Mouse (Mus musculus) liver, adult 2 months (tissue): Measurements from ENCODE around the gene Hoxc8.

Experiments used
- CTCF ChIP-seq: fragments of 200-500 bp; IDR thresholded peaks from 2 replicates; pipeline ENCODE4 v1.5.1; 2011; ENCODE audit warnings: low read depth, low read length, control low read depth
- POLR2A ChIP-seq: fragments of 200-500 bp; IDR thresholded peaks from 2 replicates; pipeline ENCODE4 v1.6.1; 2011; ENCODE audit warnings: low read length, control low read depth; ENCODE audit not compliant: insufficient read depth; ENCODE audit errors: extremely low read depth

DNA sequence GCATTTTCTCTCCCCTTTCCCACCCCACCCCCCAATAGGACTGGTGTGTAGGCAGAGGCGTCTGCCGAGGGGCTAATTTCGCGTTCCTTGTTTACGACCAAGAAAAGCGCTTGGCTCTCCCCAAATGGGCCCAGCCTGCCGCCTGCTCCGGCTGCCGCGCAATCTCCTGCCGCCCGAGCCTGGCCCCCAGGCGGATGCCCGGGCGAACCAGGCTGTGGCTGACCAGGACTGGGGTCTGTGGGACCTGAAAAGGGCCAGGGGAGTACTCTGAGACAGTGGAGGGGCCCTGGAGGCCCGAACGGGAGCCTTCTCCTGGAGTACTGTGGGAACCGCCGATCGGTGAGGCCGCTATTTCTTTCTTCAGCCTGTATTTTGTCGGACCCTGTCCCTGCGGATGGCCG lies 10.1 kb downstream of the Hoxc8 start:
- TF ChIP-seq CTCF (no peak), POLR2A (no peak)
